Mouse (Mus musculus): ENCODE measurements around the gene Fezf2. TPM values are rescaled to one million over a fixed set of nuclear protein-coding genes. Genes with fewer than 3 reads are reported as not detected.

Fezf2 gene
- polyA plus RNA-seq, 1 experiment from 2014 or later, result 0.14 TPM

DNA sequence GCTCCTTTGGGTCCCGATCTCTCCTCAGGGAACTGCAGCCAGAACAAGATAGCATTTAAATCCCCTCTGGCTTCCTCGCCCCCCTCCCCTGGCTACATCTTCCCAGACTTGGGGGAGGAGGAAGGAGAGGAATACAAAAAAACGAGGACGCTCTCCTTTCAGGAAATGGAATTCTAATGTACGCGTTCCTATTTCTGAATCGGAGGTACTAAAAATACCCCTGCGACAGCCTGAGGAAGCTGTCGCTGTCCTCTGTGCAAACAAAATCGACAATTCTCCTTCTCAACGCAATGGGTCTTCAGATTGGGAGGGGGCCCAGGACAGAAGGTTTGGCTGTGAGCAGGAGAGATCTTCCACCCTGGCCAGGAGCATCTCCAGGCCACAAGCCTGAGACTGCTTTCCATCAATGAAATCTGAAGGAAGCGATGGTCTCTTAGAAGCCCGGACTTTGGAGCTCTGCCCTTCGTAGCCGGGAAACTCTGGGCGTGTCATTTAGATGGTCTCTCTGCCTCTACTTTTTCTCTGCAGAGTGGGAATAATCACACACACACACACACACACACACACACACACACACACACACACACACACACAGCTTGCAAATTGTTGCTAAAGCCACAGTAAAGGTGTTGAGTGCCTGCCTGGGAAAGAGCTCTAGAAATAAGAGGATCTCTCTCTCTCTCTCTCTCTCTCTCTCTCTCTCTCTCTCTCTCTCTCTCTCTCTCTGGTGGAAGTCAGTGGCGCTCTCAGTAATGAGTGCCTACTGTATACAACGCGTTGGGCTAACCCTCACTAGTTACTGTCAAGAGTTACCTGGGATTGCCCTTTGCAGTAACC is 7.5 kb downstream of the Fezf2 start:
- no peak overlapping the region for H3K9ac ChIP-seq (ENCODE audit: low read depth, low read length)
- peak overlapping the region; percentile 25 for H3K4me2 ChIP-seq
- H3K4me1 ChIP-seq (ENCODE audit: control insufficient read depth, insufficient read depth, low read length), result peaks cover 9% of the 10 kb centered on the region; the same call in 1 of the 2 replicates
- peaks cover 94% of the 10 kb centered on the region for H3K27me3 ChIP-seq (ENCODE audit: control insufficient read depth, insufficient read depth, low read length)
- no peak overlapping the region for H3K27ac ChIP-seq (ENCODE audit: low read depth, low read length)
- WGBS (ENCODE audit: insufficient replicate concordance), result under 1% methylated on average over 19 of the region's 19 CpGs
- no peaks in the 10 kb centered on the region for H3K9me3 ChIP-seq (replicated peaks; ENCODE audit: control insufficient read depth, low read length)
- ATAC-seq (replicated peaks; ENCODE audit: insufficient number of reproducible peaks, low FRiP score, low TSS enrichment), result no peak
- H3K4me3 ChIP-seq (ENCODE audit: low read depth, low read length), result peak overlapping the region; percentile 5; the same call in 1 of the 2 replicates
- H3K36me3 ChIP-seq (ENCODE audit: control insufficient read depth, insufficient read depth, low read length), result no peaks in the 10 kb centered on the region

GRCm38 (mm10) chr14:12338811-12339565 is 9.0 kb downstream of the Fezf2 start:
- Histone ChIP-seq H3K4me3 (ENCODE audit: low read depth, low read length) (no peak overlapping the region), H3K9ac (ENCODE audit: low read depth, low read length) (no peak overlapping the region), H3K36me3 (ENCODE audit: control insufficient read depth, insufficient read depth, low read length) (no peaks in the 10 kb centered on the region), H3K4me1 (ENCODE audit: control insufficient read depth, insufficient read depth, low read length) (peaks cover 5% of the 10 kb centered on the region; the same call in 1 of the 2 replicates), H3K9me3 (replicated peaks; ENCODE audit: control insufficient read depth, low read length) (no peaks in the 10 kb centered on the region), H3K4me2 (no peak overlapping the region), H3K27me3 (ENCODE audit: control insufficient read depth, insufficient read depth, low read length) (peaks cover 91% of the 10 kb centered on the region), H3K27ac (ENCODE audit: low read depth, low read length) (no peak overlapping the region)
- 3% methylated on average over 10 of the region's 10 CpGs for WGBS (ENCODE audit: insufficient replicate concordance)
- no peak for ATAC-seq (replicated peaks; ENCODE audit: insufficient number of reproducible peaks, low FRiP score, low TSS enrichment)

GRCm38 (mm10) chr14:12337998-12338809 is 9.8 kb downstream of the Fezf2 start:
- Histone ChIP-seq H3K27me3 (ENCODE audit: control insufficient read depth, insufficient read depth, low read length) (peaks cover 83% of the 10 kb centered on the region), H3K4me2 (no peak overlapping the region), H3K9me3 (replicated peaks; ENCODE audit: control insufficient read depth, low read length) (no peaks in the 10 kb centered on the region), H3K4me1 (ENCODE audit: control insufficient read depth, insufficient read depth, low read length) (peaks cover 5% of the 10 kb centered on the region; the same call in 1 of the 2 replicates), H3K36me3 (ENCODE audit: control insufficient read depth, insufficient read depth, low read length) (no peaks in the 10 kb centered on the region), H3K27ac (ENCODE audit: low read depth, low read length) (no peak overlapping the region), H3K9ac (ENCODE audit: low read depth, low read length) (no peak overlapping the region), H3K4me3 (ENCODE audit: low read depth, low read length) (no peak overlapping the region)
- no peak for ATAC-seq (replicated peaks; ENCODE audit: insufficient number of reproducible peaks, low FRiP score, low TSS enrichment)
- 5% methylated on average over 16 of the region's 16 CpGs for WGBS (ENCODE audit: insufficient replicate concordance)

DNA sequence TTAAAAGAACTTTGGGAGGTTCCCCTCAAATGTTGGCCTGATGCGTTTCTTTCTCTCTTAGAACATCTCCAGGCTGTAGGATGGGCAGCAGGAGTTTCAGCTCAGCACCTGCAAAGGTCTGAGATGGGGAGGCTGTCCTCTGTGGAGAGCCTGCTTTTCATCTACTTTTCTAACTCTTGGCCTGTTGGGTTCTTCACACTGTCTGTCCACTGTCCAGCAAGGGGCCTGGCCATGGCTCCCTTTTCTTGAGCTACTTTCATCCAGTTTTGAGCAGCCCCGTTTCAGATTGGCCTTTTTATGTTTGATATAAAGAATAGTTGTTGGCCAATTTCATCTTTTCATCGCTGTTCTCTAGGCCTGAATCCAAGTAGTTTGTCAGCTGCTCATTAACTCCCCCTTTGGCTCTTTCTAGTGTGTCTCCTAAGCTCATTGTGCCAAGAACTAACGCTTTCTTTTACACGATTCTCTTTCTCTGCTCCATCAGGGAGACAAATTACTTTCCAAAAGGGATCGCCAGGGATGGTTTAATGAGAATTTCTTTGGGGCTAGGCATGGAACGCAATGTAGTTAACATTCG is 10.5 kb downstream of the Fezf2 start:
- 9% methylated on average over 8 of the region's 8 CpGs for WGBS (ENCODE audit: insufficient replicate concordance)
- no peak for ATAC-seq (replicated peaks; ENCODE audit: insufficient number of reproducible peaks, low FRiP score, low TSS enrichment)
- H3K36me3 ChIP-seq (ENCODE audit: control insufficient read depth, insufficient read depth, low read length), result no peaks in the 10 kb centered on the region
- H3K4me3 ChIP-seq (ENCODE audit: low read depth, low read length), result no peak overlapping the region
- H3K9me3 ChIP-seq (replicated peaks; ENCODE audit: control insufficient read depth, low read length), result no peaks in the 10 kb centered on the region
- H3K4me1 ChIP-seq (ENCODE audit: control insufficient read depth, insufficient read depth, low read length), result peaks cover 5% of the 10 kb centered on the region; the same call in 1 of the 2 replicates
- no peak overlapping the region for H3K27ac ChIP-seq (ENCODE audit: low read depth, low read length)
- H3K27me3 ChIP-seq (ENCODE audit: control insufficient read depth, insufficient read depth, low read length), result peaks cover 76% of the 10 kb centered on the region
- H3K4me2 ChIP-seq, result no peak overlapping the region
- H3K9ac ChIP-seq (ENCODE audit: low read depth, low read length), result no peak overlapping the region

- Histone ChIP-seq H3K9ac (ENCODE audit: low read depth, low read length) (no peak overlapping the region), H3K9me3 (replicated peaks; ENCODE audit: control insufficient read depth, low read length) (no peaks in the 10 kb centered on the region), H3K4me2 (no peak overlapping the region), H3K4me3 (ENCODE audit: low read depth, low read length) (no peak overlapping the region), H3K27me3 (ENCODE audit: control insufficient read depth, insufficient read depth, low read length) (peaks cover 52% of the 10 kb centered on the region), H3K27ac (ENCODE audit: low read depth, low read length) (no peak overlapping the region), H3K4me1 (ENCODE audit: control insufficient read depth, insufficient read depth, low read length) (no peaks in the 10 kb centered on the region), H3K36me3 (ENCODE audit: control insufficient read depth, insufficient read depth, low read length) (no peaks in the 10 kb centered on the region)
- no peak for ATAC-seq (replicated peaks; ENCODE audit: insufficient number of reproducible peaks, low FRiP score, low TSS enrichment)
- 40% methylated on average over 7 of the region's 7 CpGs for WGBS (ENCODE audit: insufficient replicate concordance)
Measured at GRCm38 (mm10) chr14:12334925-12335324, 13.1 kb downstream of the Fezf2 start.

GRCm38 (mm10) chr14:12333622-12334021 is 14.4 kb downstream of the Fezf2 start:
- no peaks in the 10 kb centered on the region for H3K36me3 ChIP-seq (ENCODE audit: control insufficient read depth, insufficient read depth, low read length)
- H3K9me3 ChIP-seq (replicated peaks; ENCODE audit: control insufficient read depth, low read length), result no peaks in the 10 kb centered on the region
- H3K4me1 ChIP-seq (ENCODE audit: control insufficient read depth, insufficient read depth, low read length), result no peaks in the 10 kb centered on the region
- WGBS (ENCODE audit: insufficient replicate concordance), result 69% methylated on average over 7 of the region's 7 CpGs
- H3K4me2 ChIP-seq, result no peak overlapping the region
- no peak overlapping the region for H3K27ac ChIP-seq (ENCODE audit: low read depth, low read length)
- H3K9ac ChIP-seq (ENCODE audit: low read depth, low read length), result no peak overlapping the region
- no peak overlapping the region for H3K4me3 ChIP-seq (ENCODE audit: low read depth, low read length)
- H3K27me3 ChIP-seq (ENCODE audit: control insufficient read depth, insufficient read depth, low read length), result peaks cover 40% of the 10 kb centered on the region
- ATAC-seq (replicated peaks; ENCODE audit: insufficient number of reproducible peaks, low FRiP score, low TSS enrichment), result no peak

DNA sequence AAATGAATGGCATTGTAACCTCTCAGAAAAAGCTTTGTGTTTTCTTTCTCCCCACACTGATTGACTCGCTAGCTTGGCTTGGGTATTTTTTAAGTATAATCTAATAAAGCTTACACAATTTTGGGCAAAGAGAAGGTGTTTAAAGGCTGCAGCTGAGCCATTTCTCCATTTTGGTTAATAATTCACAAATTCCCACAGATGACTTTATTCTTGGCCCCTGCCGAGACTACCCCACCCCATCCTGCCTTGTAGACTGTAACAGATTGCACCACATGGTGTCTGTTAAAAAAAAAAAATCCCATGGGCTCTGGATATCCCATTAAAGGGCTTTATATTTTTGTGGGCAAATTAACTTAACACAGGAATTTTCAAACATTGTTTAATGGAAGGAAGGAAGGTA is 44.9 kb downstream of the Fezf2 start:
- ATAC-seq (replicated peaks; ENCODE audit: insufficient number of reproducible peaks, low FRiP score, low TSS enrichment), result no peak
- 79% methylated on average over 2 of the region's 2 CpGs for WGBS (ENCODE audit: insufficient replicate concordance)
- peaks cover 6% of the 10 kb centered on the region; the same call in 1 of the 2 replicates for H3K36me3 ChIP-seq (ENCODE audit: control insufficient read depth, insufficient read depth, low read length)

GRCm38 (mm10) chr14:12300677-12301076 is 47.3 kb downstream of the Fezf2 start:
- H3K27me3 ChIP-seq (ENCODE audit: control insufficient read depth, insufficient read depth, low read length), result no peaks in the 10 kb centered on the region
- H3K4me2 ChIP-seq, result no peak overlapping the region
- no peak overlapping the region for H3K27ac ChIP-seq (ENCODE audit: low read depth, low read length)
- no peak for ATAC-seq (replicated peaks; ENCODE audit: insufficient number of reproducible peaks, low FRiP score, low TSS enrichment)
- H3K9me3 ChIP-seq (replicated peaks; ENCODE audit: control insufficient read depth, low read length), result no peaks in the 10 kb centered on the region
- H3K4me3 ChIP-seq (ENCODE audit: low read depth, low read length), result no peak overlapping the region
- no peaks in the 10 kb centered on the region for H3K4me1 ChIP-seq (ENCODE audit: control insufficient read depth, insufficient read depth, low read length)
- no peak overlapping the region for H3K9ac ChIP-seq (ENCODE audit: low read depth, low read length)
- WGBS (ENCODE audit: insufficient replicate concordance), result 67% methylated on average over 3 of the region's 3 CpGs
- peaks cover 6% of the 10 kb centered on the region; the same call in 1 of the 2 replicates for H3K36me3 ChIP-seq (ENCODE audit: control insufficient read depth, insufficient read depth, low read length)

More for the DNA sequence above, 44.9 kb downstream of the Fezf2 start:
- Histone ChIP-seq H3K27ac (ENCODE audit: low read depth, low read length) (no peak overlapping the region), H3K27me3 (ENCODE audit: control insufficient read depth, insufficient read depth, low read length) (no peaks in the 10 kb centered on the region), H3K4me1 (ENCODE audit: control insufficient read depth, insufficient read depth, low read length) (no peaks in the 10 kb centered on the region), H3K4me2 (no peak overlapping the region), H3K9me3 (replicated peaks; ENCODE audit: control insufficient read depth, low read length) (no peaks in the 10 kb centered on the region), H3K9ac (ENCODE audit: low read depth, low read length) (no peak overlapping the region), H3K4me3 (ENCODE audit: low read depth, low read length) (no peak overlapping the region)
